Comparison of ENCODE assay signal across 9 mouse cellular contexts in the genomic region with DNA sequence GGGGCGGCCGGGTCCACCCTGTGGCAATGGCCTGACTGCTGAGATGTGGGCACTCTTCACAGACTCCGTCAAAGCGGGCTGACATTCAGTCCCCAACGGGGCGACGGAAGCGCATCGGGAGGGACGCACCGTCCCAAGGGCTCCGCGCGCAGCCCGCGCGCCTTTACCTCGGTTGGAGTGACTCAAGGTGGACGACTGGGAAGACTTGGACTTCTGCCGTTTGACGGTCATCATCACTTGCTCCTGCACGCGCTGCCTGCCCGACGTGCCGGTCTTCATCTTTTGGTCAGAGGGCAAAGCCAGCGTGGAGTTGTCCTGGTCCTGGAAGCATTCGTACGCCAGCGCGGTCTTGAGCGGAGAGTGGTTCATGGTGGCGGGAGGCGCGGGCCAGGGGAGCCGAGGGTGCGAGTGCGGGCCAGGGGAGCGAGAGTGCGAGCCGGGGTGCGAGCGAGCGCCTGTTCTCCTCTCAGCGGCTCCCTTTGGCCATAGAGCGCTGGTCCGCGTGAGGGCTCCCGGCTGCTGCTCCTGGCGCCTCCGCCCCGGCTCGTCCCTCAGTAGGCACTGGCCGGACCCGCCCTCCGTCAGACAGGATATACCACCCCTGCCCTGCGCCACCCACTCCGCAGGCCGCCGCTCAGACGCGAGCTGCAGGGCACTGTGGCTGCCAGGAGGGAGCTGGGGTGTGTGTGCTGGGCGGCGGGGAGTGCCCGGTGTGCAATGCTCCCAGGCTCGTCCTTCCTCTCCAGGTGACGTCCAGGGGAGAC. TPM values are rescaled to one million over a fixed set of nuclear protein-coding genes. Genes with fewer than 3 reads are reported as not detected.
DNase-seq lines count a peak whose midpoint lies in the region; ATAC-seq lines count a peak whose summit lies in the region.
"Had no signal": no experiment of that assay in that cellular context is flagged by ENCODE, and none has a peak within 500 bp of the region (broad histone marks: within the 10 kb centered on the region; RNA-seq: fewer than 3 reads in every experiment).

Gene Pkp1 (minus strand): TSS at position 564 of the 764 bp plus-strand sequence.

- under 1% methylated on average over 59 of the region's 67 CpGs for WGBS in lung, embryonic 15.5 days
- WGBS in forebrain, embryonic 10.5 days, result under 1% methylated on average over 67 of the region's 67 CpGs
- under 1% methylated on average over 66 of the region's 67 CpGs for WGBS in limb, embryonic 13.5 days
- under 1% methylated on average over 67 of the region's 67 CpGs for WGBS in stomach, embryonic 14.5 days

- H3K4me3 ChIP-seq in lung, embryonic 15.5 days, result peak within 1 kb of the TSS; percentile 30
- peak within 1 kb of the TSS; percentile 39 for H3K4me3 ChIP-seq in forebrain, embryonic 10.5 days
- peak within 1 kb of the TSS; percentile 43 for H3K4me3 ChIP-seq in limb, embryonic 13.5 days
- H3K4me3 ChIP-seq in stomach, embryonic 14.5 days (ENCODE audit: low read depth, low read length), result peak within 1 kb of the TSS; percentile 30

- H3K9ac ChIP-seq in lung, embryonic 15.5 days, result no peak within 1 kb of the TSS
- H3K9ac ChIP-seq in limb, embryonic 13.5 days, result peak within 1 kb of the TSS; percentile 50
- no peak within 1 kb of the TSS for H3K9ac ChIP-seq in stomach, embryonic 14.5 days (replicated peaks; ENCODE audit: low read depth, low read length)
- H3K9ac ChIP-seq: liver, embryonic 14.5 days had no signal

- DNase-seq in lung, postnatal 25 days (ENCODE audit: low spot score), result no peak
- DNase-seq in forebrain, embryonic 10.5 days (ENCODE audit: extremely low spot score, low spot score), result no peak
- DNase-seq in adrenal gland, adult (ENCODE audit: inconsistent age in 2 of 2, low spot score in 1 of 2), result no peak
- no peak for DNase-seq in right cerebral cortex, adult 2 months (ENCODE audit: low spot score in 2 of 2)
- no peak for DNase-seq in left cerebral cortex, postnatal 14 days (ENCODE audit: low spot score in 2 of 2)

- H3K4me2 ChIP-seq in lung, embryonic 15.5 days, result peak within 1 kb of the TSS; percentile 53
- peak within 1 kb of the TSS; percentile 65 for H3K4me2 ChIP-seq in limb, embryonic 13.5 days (replicated peaks)
- peak within 1 kb of the TSS; percentile 43 for H3K4me2 ChIP-seq in stomach, embryonic 14.5 days (replicated peaks; ENCODE audit: low read depth, low read length)

- H3K4me1 ChIP-seq in lung, embryonic 15.5 days, result peaks cover 11% of the 10 kb centered on the region
- H3K4me1 ChIP-seq in forebrain, embryonic 10.5 days, result peaks cover 19% of the 10 kb centered on the region
- peaks cover 17% of the 10 kb centered on the region for H3K4me1 ChIP-seq in limb, embryonic 13.5 days
- 0 out of 2 replicates have a peak, but pooled peaks cover 3% of the 10 kb centered on the region for H3K4me1 ChIP-seq in stomach, embryonic 14.5 days (ENCODE audit: control insufficient read depth, insufficient read depth, low read length)

- peak; percentile 62; the same call in 1 of the 2 replicates for ATAC-seq in lung, embryonic 15.5 days (ENCODE audit: borderline replicate concordance, extremely low read depth, low FRiP score, low TSS enrichment)
- no peak for ATAC-seq in limb, embryonic 13.5 days (ENCODE audit: low FRiP score, low read depth)
- peak; percentile 74; the same call in 1 of the 2 replicates for ATAC-seq in stomach, embryonic 14.5 days (ENCODE audit: insufficient number of reproducible peaks, insufficient read depth, low FRiP score, low read depth)

- H3K27ac ChIP-seq in lung, embryonic 15.5 days, result no peak within 1 kb of the TSS
- no peak within 1 kb of the TSS for H3K27ac ChIP-seq in forebrain, embryonic 10.5 days
- no peak within 1 kb of the TSS for H3K27ac ChIP-seq in limb, embryonic 13.5 days
- H3K27ac ChIP-seq in stomach, embryonic 14.5 days (ENCODE audit: low read length), result no peak within 1 kb of the TSS
- H3K27ac ChIP-seq: liver, embryonic 14.5 days had no signal

- peaks cover 93% of the 10 kb centered on the region for H3K27me3 ChIP-seq in lung, embryonic 15.5 days
- H3K27me3 ChIP-seq in forebrain, embryonic 10.5 days (ENCODE audit: poor library complexity, severe bottlenecking), result peaks cover 97% of the 10 kb centered on the region
- H3K27me3 ChIP-seq in limb, embryonic 13.5 days, result peaks cover 95% of the 10 kb centered on the region
- peaks cover 49% of the 10 kb centered on the region for H3K27me3 ChIP-seq in stomach, embryonic 14.5 days (ENCODE audit: control insufficient read depth, insufficient read depth, low read length)

- H3K36me3 ChIP-seq in lung, embryonic 15.5 days, result no peaks in the 10 kb centered on the region
- H3K36me3 ChIP-seq in forebrain, embryonic 10.5 days (replicated peaks), result no peaks in the 10 kb centered on the region
- no peaks in the 10 kb centered on the region for H3K36me3 ChIP-seq in limb, embryonic 13.5 days
- no peaks in the 10 kb centered on the region for H3K36me3 ChIP-seq in stomach, embryonic 14.5 days (ENCODE audit: control insufficient read depth, insufficient read depth, low read length)

- no peaks in the 10 kb centered on the region for H3K9me3 ChIP-seq in lung, embryonic 15.5 days
- no peaks in the 10 kb centered on the region for H3K9me3 ChIP-seq in forebrain, embryonic 10.5 days
- no peaks in the 10 kb centered on the region for H3K9me3 ChIP-seq in limb, embryonic 13.5 days
- H3K9me3 ChIP-seq in stomach, embryonic 14.5 days (ENCODE audit: control insufficient read depth, low read depth, low read length), result no peaks in the 10 kb centered on the region

- intact Hi-C loops in left cerebral cortex, postnatal 14 days (cut with DNase I), result no loop called here

RNA-seq across cellular contexts. Expression of gene Pkp1, which starts in this region (rescaled TPM):
- polyA plus RNA-seq in lung, embryonic 15.5 days (2015; fragmentation: Nextera tagmentation; extraction: Ambion mirVana), result 0.20 and 0.67 TPM in 2 replicates
- 0.07 TPM in 1 of 2 replicates, not detected in the other for polyA plus RNA-seq in forebrain, embryonic 10.5 days (2016; fragmentation: Nextera tagmentation; extraction: Ambion mirVana)
- polyA plus RNA-seq in limb, embryonic 13.5 days (2015; fragmentation: Nextera tagmentation; extraction: Ambion mirVana), result 6.1 and 7.5 TPM in 2 replicates
- 5.7 and 7.5 TPM in 2 replicates for polyA plus RNA-seq in stomach, embryonic 14.5 days (2014; fragmentation: Nextera tagmentation; extraction: Ambion mirVana)
- under 1 TPM; 0.13 to 0.30 TPM for total RNA-seq in left cerebral cortex, postnatal 14 days (2021)

Comparison
In these comparisons a context has a peak if more than half of its experiments do, and no peak if none do; other contexts are left out.
1. Peak in ATAC-seq, H3K4me3 ChIP-seq and H3K4me2 ChIP-seq in lung, embryonic 15.5 days; RNA of the gene not detected or under 1 TPM.